8 mouse cellular contexts compared by ENCODE assay signal in the genomic region with DNA sequence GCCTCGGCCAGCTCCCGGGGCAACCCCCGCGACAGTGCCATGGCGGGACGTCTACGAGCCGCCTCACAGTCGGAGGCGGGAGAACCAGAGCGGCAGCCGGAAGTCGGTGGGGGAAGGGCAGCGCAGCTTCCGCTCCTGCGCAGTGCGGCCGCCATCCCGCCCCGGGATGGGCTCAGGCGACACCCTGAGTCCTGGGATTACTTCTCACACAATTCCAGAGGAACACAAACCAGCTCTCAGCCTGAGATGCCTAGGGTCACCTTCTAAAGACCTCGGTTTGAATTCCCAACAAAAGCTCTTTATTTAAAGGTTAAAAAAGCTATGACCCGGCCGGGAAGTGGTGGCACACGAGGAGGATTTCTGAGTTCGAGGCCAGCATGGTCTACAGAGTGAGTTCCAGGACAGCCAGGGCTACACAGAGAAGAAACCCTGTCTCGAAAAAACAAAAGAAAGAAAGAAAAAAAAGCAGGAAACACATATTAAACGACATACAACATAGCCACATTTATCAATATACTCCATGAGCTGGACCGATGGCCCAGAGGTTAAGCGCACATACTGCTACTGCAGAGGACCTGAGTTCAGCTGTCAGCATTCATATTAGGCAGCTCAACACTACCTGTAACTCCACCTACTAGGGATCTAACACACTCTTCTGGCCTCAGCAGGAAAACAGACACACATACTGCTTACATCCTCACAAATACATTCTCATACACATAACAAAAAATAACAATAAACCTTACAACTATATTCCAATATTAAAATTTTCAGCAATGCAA. TPM values are rescaled to one million over a fixed set of nuclear protein-coding genes. Genes with fewer than 3 reads are reported as not detected.
A peak's percentile ranks its signal among the peaks of the same experiment; 100 is the strongest.
DNase-seq lines count a peak whose midpoint lies in the region; ATAC-seq and TF ChIP-seq lines count a peak whose summit lies in the region.

No protein-coding gene starts in this region.

- no peaks in the 10 kb centered on the region for H3K9me3 ChIP-seq in CH12.LX (replicated peaks; ENCODE audit: low read length)
- no peaks in the 10 kb centered on the region for H3K9me3 ChIP-seq in forebrain, embryonic 12.5 days
- H3K9me3 ChIP-seq in liver, postnatal 0 days (ENCODE audit: low read length): no peaks in the 10 kb centered on the region
- no peaks in the 10 kb centered on the region for H3K9me3 ChIP-seq in neural tube, embryonic 14.5 days (ENCODE audit: control insufficient read depth, low read length)

- peaks cover 2 to 18% of the 10 kb centered on the region in 2 experiments; a peak in 3 of 4 replicates for H3K4me1 ChIP-seq in CH12.LX (ENCODE audit: control insufficient read depth in 1 of 2, insufficient read depth in 2 of 2)
- peaks cover 16% of the 10 kb centered on the region for H3K4me1 ChIP-seq in forebrain, embryonic 12.5 days
- H3K4me1 ChIP-seq in liver, postnatal 0 days (ENCODE audit: insufficient read depth): peaks cover 11% of the 10 kb centered on the region
- H3K4me1 ChIP-seq in neural tube, embryonic 14.5 days (ENCODE audit: control insufficient read depth, insufficient read depth, low read length): peaks cover 4% of the 10 kb centered on the region; the same call in 1 of the 2 replicates

- peaks cover 12 to 21% of the 10 kb centered on the region in 2 experiments for H3K36me3 ChIP-seq in CH12.LX (replicated peaks in 1 of 2; ENCODE audit: control insufficient read depth in 1 of 2, insufficient read depth in 1 of 2, low read length in 1 of 2)
- H3K36me3 ChIP-seq in forebrain, embryonic 12.5 days (replicated peaks): peaks cover 16% of the 10 kb centered on the region
- peaks cover 13% of the 10 kb centered on the region for H3K36me3 ChIP-seq in liver, postnatal 0 days (replicated peaks; ENCODE audit: insufficient read depth, low read length)
- H3K36me3 ChIP-seq in neural tube, embryonic 14.5 days (ENCODE audit: control insufficient read depth, insufficient read depth, low read length): peaks cover 7% of the 10 kb centered on the region

- no peak for TF ChIP-seq EP300 in CH12.LX (IDR thresholded peaks at IDR 0.05; ENCODE audit: low read length)
- no peak for TF ChIP-seq EP300 in liver, postnatal 0 days (IDR thresholded peaks at IDR 0.05; ENCODE audit: low read depth)

- dilution Hi-C loops in CH12.LX (cut with MboI; ENCODE audit: extremely low pct_ligation_motif_present, extremely low pct_unique_long_range_greater_than_20kb, low sequenced_read_pairs): no loop called here

- 11% methylated on average over 30 of the region's 30 CpGs for WGBS in forebrain, embryonic 12.5 days
- 11% methylated on average over 30 of the region's 30 CpGs for WGBS in large intestine, adult 2 months
- 10% methylated on average over 30 of the region's 30 CpGs for WGBS in liver, postnatal 0 days (ENCODE audit: insufficient replicate concordance)
- WGBS in neural tube, embryonic 14.5 days: 10% methylated on average over 29 of the region's 30 CpGs

- H3K4me2 ChIP-seq in CH12.LX (ENCODE audit: insufficient read depth, low read depth, poor library complexity, severe bottlenecking): peak overlapping the region; percentile 9; the same call in 1 of the 2 replicates
- peak overlapping the region; percentile 80 for H3K4me2 ChIP-seq in forebrain, embryonic 12.5 days
- peak overlapping the region; percentile 85 for H3K4me2 ChIP-seq in liver, postnatal 0 days (ENCODE audit: low read depth, low read length)
- peak overlapping the region; percentile 90 for H3K4me2 ChIP-seq in neural tube, embryonic 14.5 days (ENCODE audit: low read depth, low read length)

- peak overlapping the region; percentile 62 for H3K27ac ChIP-seq in CH12.LX (ENCODE audit: insufficient read depth, low read depth)
- H3K27ac ChIP-seq in forebrain, embryonic 12.5 days: peak overlapping the region; percentile 87
- H3K27ac ChIP-seq in liver, postnatal 0 days (ENCODE audit: low read depth): peak overlapping the region; percentile 81
- peak overlapping the region; percentile 84 for H3K27ac ChIP-seq in neural tube, embryonic 14.5 days (ENCODE audit: low read depth, low read length)

- no peak for TF ChIP-seq CTCF in CH12.LX (conservative IDR thresholded peaks at IDR 0.05 in 1 of 2, IDR thresholded peaks at IDR 0.05 in 1 of 2; ENCODE audit: low read depth in 2 of 2, low read length in 2 of 2)
- no peak for TF ChIP-seq CTCF in liver, postnatal 0 days (IDR thresholded peaks at IDR 0.05; ENCODE audit: low read depth)

- H3K79me2 ChIP-seq in CH12.LX (replicated peaks; ENCODE audit: control insufficient read depth, extremely low read depth, insufficient read depth, poor library complexity, severe bottlenecking): peaks cover 38% of the 10 kb centered on the region

- intact Hi-C loops in heart, postnatal 10 days (cut with DNase I): no loop called here

- no peak for TF ChIP-seq RAD21 in CH12.LX (IDR thresholded peaks at IDR 0.05; ENCODE audit: low read depth, low read length)

- no peaks in the 10 kb centered on the region for H3K27me3 ChIP-seq in CH12.LX (replicated peaks)
- H3K27me3 ChIP-seq in forebrain, embryonic 12.5 days: no peaks in the 10 kb centered on the region
- H3K27me3 ChIP-seq in liver, postnatal 0 days (ENCODE audit: insufficient read depth, low read length): no peaks in the 10 kb centered on the region
- 0 out of 2 replicates have a peak, but pooled peaks cover 2% of the 10 kb centered on the region for H3K27me3 ChIP-seq in neural tube, embryonic 14.5 days (ENCODE audit: control insufficient read depth, insufficient read depth, low read length)

- peak overlapping the region; percentile 93 for H3K9ac ChIP-seq in CH12.LX (ENCODE audit: insufficient read depth, low read depth)
- peak overlapping the region; percentile 92 for H3K9ac ChIP-seq in forebrain, embryonic 12.5 days
- H3K9ac ChIP-seq in liver, postnatal 0 days (replicated peaks): peak overlapping the region; percentile 90
- peak overlapping the region; percentile 81 for H3K9ac ChIP-seq in neural tube, embryonic 14.5 days (replicated peaks; ENCODE audit: low read depth, low read length)

- peak; percentile 80 for DNase-seq in CH12.LX (ENCODE audit: extremely low read depth)
- peak; percentile 72 for DNase-seq in c-Kit-positive CD71-positive TER-119-negative erythroid progenitor cells, embryonic 14.5 days (ENCODE audit: low read depth)
- DNase-seq in heart, postnatal 10 days: peak; percentile 94 to 96
- peak; percentile 54 for DNase-seq in large intestine, adult 2 months (ENCODE audit: low read depth, low spot score)
- peak; percentile 93 for DNase-seq in liver, postnatal 0 days
- peak; percentile 97 for DNase-seq in testis, postnatal 10 days (ENCODE audit: low spot score)

- ATAC-seq in forebrain, embryonic 12.5 days (ENCODE audit: low FRiP score): peak; percentile 96
- ATAC-seq in liver, postnatal 0 days: peak; percentile 96
- peak; percentile 97 for ATAC-seq in neural tube, embryonic 14.5 days (ENCODE audit: low read depth)

- peak overlapping the region; percentile 90 to 95 (median 94) for H3K4me3 ChIP-seq in CH12.LX (replicated peaks in 1 of 3; ENCODE audit: low read depth in 2 of 3, low read length in 2 of 3, poor library complexity in 1 of 3)
- H3K4me3 ChIP-seq in forebrain, embryonic 12.5 days (replicated peaks): peak overlapping the region; percentile 87
- H3K4me3 ChIP-seq in liver, postnatal 0 days (ENCODE audit: low read depth, low read length): peak overlapping the region; percentile 80
- H3K4me3 ChIP-seq in neural tube, embryonic 14.5 days (ENCODE audit: low read depth, low read length): peak overlapping the region; percentile 92

- TF ChIP-seq POLR2A in CH12.LX (IDR thresholded peaks at IDR 0.05; ENCODE audit: low read depth, low read length): peak; percentile 97

- in situ Hi-C loops in CH12.LX (cut with MboI; ENCODE audit: low pct_ligation_motif_present, low pct_unique_long_range_greater_than_20kb, low sequenced_read_pairs): loop anchor here (5.0 kb wide), 1 partner anchor 64 kb away; the partner anchor contains the start of gene Gpi1

TF ChIP-seq in CH12.LX, 34 proteins besides CTCF, POLR2A, EP300 and RAD21 (continues in another document):
- TF ChIP-seq ZKSCAN1 (IDR thresholded peaks at IDR 0.05; ENCODE audit: borderline replicate concordance, low read depth, low read length) (no peak), ELF1 (IDR thresholded peaks at IDR 0.05; ENCODE audit: low read depth, low read length) (peak; percentile 83), BHLHE40 (IDR thresholded peaks at IDR 0.05; ENCODE audit: low read depth, low read length) (0 out of 2 replicates have a peak, but pooled peaks have one; percentile 15), MEF2A (IDR thresholded peaks at IDR 0.05; ENCODE audit: borderline replicate concordance, low read depth, low read length) (0 out of 2 replicates have a peak, but pooled peaks have one; percentile 56), JUN (IDR thresholded peaks at IDR 0.05; ENCODE audit: insufficient read depth, low read depth, low read length) (no peak)

RNA-seq across cellular contexts. Expression of gene Uba2, which starts 0.7 kb away (rescaled TPM):
- total RNA-seq in CH12.LX (2012; rRNA removed) (161 and 180 TPM in 2 replicates), CH12.LX (2014; rRNA removed) (341 and 373 TPM in 2 replicates)
- polyA plus RNA-seq in CH12.LX (2012; ENCODE audit: insufficient read length, low read depth): 180 and 202 TPM in 2 replicates
- polyA plus RNA-seq in forebrain, embryonic 12.5 days (2016; fragmentation: Nextera tagmentation; extraction: Ambion mirVana): 251 and 253 TPM in 2 replicates
- 10 to 100 TPM; 51.0 to 53.5 TPM for total RNA-seq in heart, postnatal 10 days (2021)
- polyA plus RNA-seq in large intestine, adult 2 months (2012; rRNA removed): 29.6 and 38.2 TPM in 2 replicates
- 42.1 and 50.0 TPM in 2 replicates for polyA plus RNA-seq in liver, postnatal 0 days (2015; fragmentation: Nextera tagmentation; extraction: Ambion mirVana)
- 166 and 193 TPM in 2 replicates for polyA plus RNA-seq in neural tube, embryonic 14.5 days (2014; fragmentation: Nextera tagmentation; extraction: Ambion mirVana)

RNA-seq across cellular contexts. Expression of gene Pdcd2l, which starts 27.8 kb away (rescaled TPM):
- total RNA-seq in CH12.LX (2012; rRNA removed): 41.4 and 51.6 TPM in 2 replicates
- total RNA-seq in CH12.LX (2014; rRNA removed): 39.5 and 41.2 TPM in 2 replicates
- 27.9 and 30.1 TPM in 2 replicates for polyA plus RNA-seq in CH12.LX (2012; ENCODE audit: insufficient read length, low read depth)
- polyA plus RNA-seq in forebrain, embryonic 12.5 days (2016; fragmentation: Nextera tagmentation; extraction: Ambion mirVana): 64.1 and 67.5 TPM in 2 replicates
- 10 to 100 TPM; 18.9 to 19.4 TPM for total RNA-seq in heart, postnatal 10 days (2021)
- polyA plus RNA-seq in large intestine, adult 2 months (2012; rRNA removed): 17.8 and 20.1 TPM in 2 replicates
- polyA plus RNA-seq in liver, postnatal 0 days (2015; fragmentation: Nextera tagmentation; extraction: Ambion mirVana): 14.2 and 17.2 TPM in 2 replicates
- polyA plus RNA-seq in neural tube, embryonic 14.5 days (2014; fragmentation: Nextera tagmentation; extraction: Ambion mirVana): 76.2 and 81.0 TPM in 2 replicates

RNA-seq across cellular contexts. Expression of gene Wtip, which starts 35.6 kb away (rescaled TPM):
- not detected in 2 replicates for total RNA-seq in CH12.LX (2012; rRNA removed)
- total RNA-seq in CH12.LX (2014; rRNA removed): not detected in 2 replicates
- polyA plus RNA-seq in CH12.LX (2012; ENCODE audit: insufficient read length, low read depth): not detected in 2 replicates
- 3.8 and 4.4 TPM in 2 replicates for polyA plus RNA-seq in forebrain, embryonic 12.5 days (2016; fragmentation: Nextera tagmentation; extraction: Ambion mirVana)
- 10 to 100 TPM; 22.5 to 26.0 TPM for total RNA-seq in heart, postnatal 10 days (2021)
- polyA plus RNA-seq in large intestine, adult 2 months (2012; rRNA removed): 14.5 and 18.1 TPM in 2 replicates
- 0.94 and 1.5 TPM in 2 replicates for polyA plus RNA-seq in liver, postnatal 0 days (2015; fragmentation: Nextera tagmentation; extraction: Ambion mirVana)
- polyA plus RNA-seq in neural tube, embryonic 14.5 days (2014; fragmentation: Nextera tagmentation; extraction: Ambion mirVana): 2.9 and 4.1 TPM in 2 replicates

Comparison
In these comparisons a context has a peak if more than half of its experiments do, and no peak if none do; other contexts are left out.
1. Peak in every context shown above with its lines: DNase-seq, ATAC-seq, H3K4me3 ChIP-seq and H3K27ac ChIP-seq.
2. H3K4me2 ChIP-seq: peak in every context shown above with its lines; median percentile 90 in neural tube, embryonic 14.5 days; 85 in liver, postnatal 0 days; 80 in forebrain, embryonic 12.5 days; 9 in CH12.LX.